Mouse (Mus musculus): ENCODE measurements at regions not wholly inside any gene's neighbourhood (a gene's known extent, or its start where the extent isn't known, plus 50 kb on each side); places are given as distances from the start of the nearest gene placed in this dataset.

- no peak for DNase-seq (ENCODE audit: low spot score in 2 of 2)
Observed at GRCm38 (mm10) chr2:12697209-12697608, 226.6 kb upstream of the Pter start.

DNA sequence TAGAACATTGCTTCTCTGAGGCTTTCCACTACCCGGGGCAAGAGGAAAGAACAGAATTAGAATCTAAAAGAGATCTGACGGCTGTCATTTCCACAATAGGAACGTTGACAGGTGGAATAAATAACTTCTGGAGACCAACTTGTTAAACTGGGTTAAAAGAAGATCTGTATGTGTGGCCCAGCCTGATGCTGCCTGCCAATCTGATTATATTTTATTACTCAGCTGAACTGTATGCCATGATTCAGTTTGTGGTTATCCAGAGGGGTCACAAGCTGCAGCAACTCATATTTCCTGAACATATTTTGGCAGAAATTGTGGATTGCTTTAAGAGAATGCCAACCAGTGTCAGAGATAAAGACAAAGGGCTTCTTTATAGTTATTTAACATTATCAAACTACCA is 224.5 kb upstream of the Pter start:
- no peak for DNase-seq (ENCODE audit: low spot score in 2 of 2)

DNA sequence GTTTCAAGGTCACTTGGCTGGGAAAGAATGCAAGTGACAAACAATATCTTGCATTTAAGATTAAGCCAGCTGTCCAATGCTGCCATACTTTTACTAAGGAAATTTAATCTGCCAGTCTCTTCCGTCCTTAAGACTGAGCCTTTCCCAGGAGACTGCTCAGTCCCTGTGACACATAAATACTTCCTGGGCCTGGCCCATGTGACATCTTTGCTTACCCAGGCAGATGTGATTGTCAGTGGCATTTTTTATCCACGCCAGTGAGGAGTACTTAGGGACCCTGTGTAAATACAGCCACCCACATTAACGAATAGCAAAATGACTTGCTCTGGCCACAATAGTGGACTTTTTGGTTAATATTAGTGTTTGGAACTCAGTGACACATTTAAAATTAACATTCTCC is 216.3 kb upstream of the Pter start:
- DNase-seq (ENCODE audit: low spot score in 2 of 2), result no peak

GRCm38 (mm10) chr2:12709156-12709923 is 214.5 kb upstream of the Pter start:
- DNase-seq (ENCODE audit: low spot score in 2 of 2), result peak; percentile 58 to 59

DNA sequence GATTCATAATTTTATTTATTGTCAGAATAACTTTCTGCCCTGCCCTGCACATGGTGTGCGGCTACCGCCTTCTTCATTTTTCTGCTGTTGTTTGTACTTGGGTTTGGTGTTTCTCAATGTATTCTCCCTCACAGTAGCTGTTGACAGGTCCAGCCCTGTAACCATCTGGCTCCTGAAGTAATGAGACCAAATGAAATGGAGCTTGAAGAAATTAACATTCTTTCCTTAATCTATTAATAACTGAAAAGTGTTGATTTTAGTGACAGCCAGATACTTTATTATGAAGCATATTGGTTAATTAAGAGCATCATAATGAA is 214.0 kb upstream of the Pter start:
- peak in 1 of 2 experiments; percentile 21 for DNase-seq (ENCODE audit: low spot score in 2 of 2)

DNA sequence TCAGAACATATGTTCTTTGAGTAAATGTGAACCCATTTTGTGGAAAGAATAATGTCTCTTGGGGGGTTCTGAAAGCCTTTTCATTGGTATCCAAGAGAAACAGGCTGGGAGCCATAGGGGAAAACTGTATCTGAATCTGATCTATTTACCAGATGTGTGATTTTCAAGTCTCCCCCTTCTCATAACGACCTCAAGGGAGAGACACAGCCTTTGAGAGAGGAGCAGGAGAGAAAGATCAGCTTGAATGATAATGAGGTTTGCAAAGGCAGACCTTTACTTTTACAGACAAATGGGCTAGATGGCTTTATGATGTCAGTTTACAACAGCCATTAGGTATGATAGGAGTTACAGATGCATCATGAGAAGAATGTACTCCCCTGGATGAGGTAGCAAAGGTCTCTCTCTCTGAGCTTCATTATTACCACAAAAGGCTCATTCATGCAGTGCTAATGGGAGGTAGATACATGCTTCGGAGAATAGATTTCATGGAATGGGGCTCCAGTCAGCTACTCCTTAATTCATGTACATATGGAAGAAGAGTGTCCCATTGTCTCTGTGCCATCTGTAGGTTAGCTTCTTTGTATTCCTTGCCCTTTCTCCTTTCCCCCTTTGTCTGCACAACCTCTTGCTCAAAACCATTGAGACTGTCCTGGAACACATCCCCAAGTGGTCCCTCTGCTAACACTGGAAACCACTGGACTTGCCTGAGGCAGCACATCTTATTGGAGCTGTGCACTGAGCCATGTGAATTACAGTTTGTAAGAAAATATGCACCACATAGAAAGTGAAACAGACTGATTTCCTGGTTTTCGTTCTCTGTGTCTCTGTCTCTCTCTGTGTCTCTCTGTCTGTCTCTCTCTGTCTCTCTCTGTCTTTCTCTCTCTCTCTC is 207.5 kb upstream of the Pter start:
- DNase-seq (ENCODE audit: low spot score in 2 of 2), result no peak

DNA sequence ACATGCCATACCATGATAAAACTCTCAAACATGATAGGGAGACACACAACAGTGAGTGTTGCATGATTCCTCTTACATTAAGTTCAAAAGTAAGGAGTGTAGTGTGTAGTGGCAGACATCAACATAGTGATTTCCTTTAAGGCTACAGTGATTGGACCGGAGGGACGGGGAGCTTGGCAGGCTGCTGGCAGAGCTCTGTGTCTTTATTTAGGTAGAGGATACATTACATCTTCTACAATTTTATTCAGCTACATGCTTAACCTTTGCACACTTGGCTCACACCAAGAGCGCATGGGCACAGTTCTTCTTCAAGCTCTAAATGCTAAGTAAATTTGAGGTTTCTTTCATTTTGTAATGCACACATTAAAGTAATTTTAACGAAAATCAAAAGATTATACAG is 194.6 kb upstream of the Pter start:
- no peak for DNase-seq (ENCODE audit: low spot score in 2 of 2)

GRCm38 (mm10) chr2:12737140-12737539 is 186.7 kb upstream of the Pter start:
- no peak for DNase-seq (ENCODE audit: low spot score in 2 of 2)

DNA sequence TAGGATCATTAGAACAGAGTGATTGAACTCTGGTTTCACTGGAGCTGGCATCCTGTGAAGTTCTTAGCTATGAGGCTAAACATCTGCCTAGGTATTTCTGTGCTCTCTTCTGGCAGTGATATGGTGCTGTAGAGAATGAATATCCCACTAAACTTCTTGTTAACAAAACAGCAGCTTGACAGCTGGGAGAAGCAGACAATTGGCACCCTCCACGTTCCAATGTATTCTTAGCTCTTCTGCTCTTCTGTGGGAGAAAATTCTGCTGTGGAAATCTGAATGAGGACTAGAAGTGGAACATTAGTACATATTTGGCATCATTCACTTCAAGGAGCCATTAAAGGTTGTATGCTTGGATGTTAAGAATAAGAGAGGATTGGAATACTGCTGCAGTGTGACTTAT is 177.0 kb upstream of the Pter start:
- peak; percentile 27 to 42 for DNase-seq (ENCODE audit: low spot score in 2 of 2)

- DNase-seq (ENCODE audit: low spot score in 2 of 2), result no peak
Observed at GRCm38 (mm10) chr2:12758816-12759215, 165.0 kb upstream of the Pter start.

DNA sequence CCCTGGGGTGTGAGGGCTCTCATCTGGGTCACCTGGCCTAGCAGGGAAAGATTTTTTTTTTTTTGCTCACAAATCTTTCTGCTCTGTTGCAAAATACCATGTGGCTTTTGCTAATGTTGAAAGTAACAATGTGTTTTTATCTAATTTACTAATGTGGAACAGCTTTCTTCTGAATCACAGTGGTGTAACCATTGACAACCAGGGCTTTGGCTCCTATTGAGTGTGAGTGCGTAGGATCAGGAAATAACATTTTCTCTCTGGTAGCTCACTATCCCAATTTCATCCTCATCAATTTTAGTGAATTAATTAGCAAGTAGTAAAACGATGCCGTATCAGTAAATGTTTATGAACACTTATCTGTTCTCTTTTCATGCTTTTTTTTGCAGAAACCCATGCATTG is 163.9 kb upstream of the Pter start:
- peak; percentile 34 to 40 for DNase-seq (ENCODE audit: low spot score in 2 of 2)

- DNase-seq (ENCODE audit: low spot score in 2 of 2), result no peak
Observed at GRCm38 (mm10) chr2:12761461-12761860, 162.4 kb upstream of the Pter start.

DNA sequence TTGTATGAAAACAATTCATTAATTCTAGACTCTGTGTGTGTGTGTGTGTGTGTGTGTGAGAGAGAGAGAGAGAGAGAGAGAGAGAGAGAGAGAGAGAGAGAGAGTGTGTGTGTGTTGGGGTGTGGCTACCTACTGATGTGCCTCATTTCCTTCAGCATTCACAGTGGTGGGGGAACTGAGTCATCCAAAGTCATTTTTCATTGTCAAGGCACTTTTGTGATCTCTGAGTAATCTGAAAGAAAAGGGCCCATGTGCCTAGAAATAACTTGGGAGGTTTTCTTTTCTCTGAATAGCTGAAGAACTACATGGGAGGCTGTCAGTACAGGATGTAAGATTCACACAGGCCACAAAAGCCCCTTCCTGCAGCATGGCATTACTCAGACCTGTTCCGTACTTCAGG is 159.3 kb upstream of the Pter start:
- DNase-seq (ENCODE audit: low spot score in 2 of 2), result no peak

GRCm38 (mm10) chr2:12765336-12765735 is 158.5 kb upstream of the Pter start:
- no peak for DNase-seq (ENCODE audit: low spot score in 2 of 2)

- DNase-seq (ENCODE audit: low spot score in 2 of 2), result peak; percentile 55 to 60
Observed at GRCm38 (mm10) chr2:12776866-12777265, 147.0 kb upstream of the Pter start.

DNA sequence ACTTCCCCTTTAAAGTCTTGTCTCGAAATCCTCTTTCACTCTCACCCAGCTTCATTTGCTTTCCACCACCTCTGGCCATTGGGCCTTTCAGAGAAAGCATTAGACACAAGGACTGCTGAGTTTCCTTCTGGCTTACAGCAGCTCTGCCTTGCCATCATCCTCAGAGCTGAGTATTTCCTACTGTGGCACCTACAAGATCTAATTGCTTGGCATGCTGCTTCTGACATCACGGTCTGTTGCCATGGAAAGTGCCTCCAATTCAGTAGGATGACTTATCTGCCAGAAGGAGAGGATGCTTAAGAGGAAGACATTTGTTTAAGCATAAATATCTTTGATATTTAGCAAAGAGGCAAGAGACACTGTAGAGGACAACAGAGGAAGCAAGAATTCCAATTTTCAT is 146.1 kb upstream of the Pter start:
- peak; percentile 30 to 34 for DNase-seq (ENCODE audit: low spot score in 2 of 2)

DNA sequence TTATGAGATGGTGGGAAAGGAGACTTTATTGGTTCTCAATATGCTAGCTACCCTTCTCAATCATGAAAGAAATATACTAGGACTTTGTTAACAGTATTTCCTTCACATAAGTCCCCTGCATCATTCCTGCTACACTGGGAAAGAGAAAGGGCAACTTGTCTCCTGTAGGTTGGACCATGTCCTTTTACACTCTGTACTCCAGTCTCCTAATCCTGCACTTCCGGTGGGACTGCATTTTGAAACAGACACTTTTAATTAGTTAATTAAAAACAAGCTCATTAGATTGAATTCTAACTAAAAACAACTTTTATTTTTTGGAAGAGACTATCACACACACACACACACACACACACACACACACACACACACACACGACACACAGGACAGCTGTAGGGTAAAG is 131.2 kb upstream of the Pter start:
- DNase-seq (ENCODE audit: low spot score in 2 of 2), result no peak

GRCm38 (mm10) chr2:12797615-12798169 is 126.1 kb upstream of the Pter start:
- DNase-seq (ENCODE audit: low spot score in 2 of 2), result peak in 1 of 2 experiments; percentile 42

DNA sequence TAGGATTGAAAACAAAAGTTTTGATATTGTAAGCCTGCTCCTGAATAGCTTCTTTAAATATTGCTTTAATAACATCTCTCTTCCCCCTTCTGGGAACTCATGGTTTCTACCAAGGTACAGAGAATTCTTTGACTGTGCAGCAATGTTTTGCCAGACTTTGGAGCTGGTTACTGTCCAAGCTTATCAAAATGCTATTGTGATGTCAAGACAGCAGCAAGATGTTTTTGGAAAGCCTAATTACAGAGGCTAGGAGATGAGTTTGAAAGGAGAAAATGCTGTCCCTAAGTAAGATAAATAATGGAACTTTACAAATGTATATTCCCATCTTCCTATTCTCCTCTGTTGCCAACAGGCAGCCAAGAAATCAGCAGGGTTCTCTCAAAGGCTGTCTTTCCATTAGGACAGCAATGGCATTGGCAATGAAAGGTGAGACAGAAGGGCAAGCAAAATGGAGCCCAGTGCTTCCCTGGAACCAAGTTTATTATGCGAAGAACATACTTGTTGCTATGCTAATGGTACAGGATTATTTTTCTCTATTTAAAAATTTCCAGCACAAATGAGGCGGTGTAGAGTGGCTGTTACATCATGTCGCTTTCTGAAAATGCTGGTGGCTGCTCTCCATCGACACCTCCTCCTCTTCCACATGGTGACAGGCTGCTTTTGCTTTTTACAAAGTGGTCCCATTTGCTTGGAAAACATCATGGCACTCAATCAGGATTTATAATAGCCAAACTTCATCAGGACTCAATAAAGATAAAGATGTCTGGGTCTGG is 124.5 kb upstream of the Pter start:
- DNase-seq (ENCODE audit: low spot score in 2 of 2), result peak; percentile 45 to 61

GRCm38 (mm10) chr2:12802667-12803066 is 121.2 kb upstream of the Pter start:
- DNase-seq (ENCODE audit: low spot score in 2 of 2), result no peak

DNA sequence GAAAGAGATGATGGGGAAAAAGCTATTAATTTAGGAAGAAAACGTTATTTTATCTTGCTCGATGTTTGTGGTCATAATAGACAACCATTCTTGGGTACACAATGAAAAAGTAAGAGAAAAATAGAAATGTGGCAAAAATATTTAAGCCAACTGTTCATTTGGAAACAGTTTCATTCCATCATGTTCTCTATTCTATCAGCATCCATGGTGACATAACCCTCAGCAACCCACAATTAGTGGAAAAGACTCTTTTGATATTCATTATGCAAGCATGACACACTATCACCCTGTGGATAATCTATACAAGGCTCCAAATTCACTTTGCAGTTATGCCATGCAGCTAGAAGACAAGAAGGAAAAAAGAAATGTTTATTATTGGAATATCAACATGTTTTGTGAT is 118.7 kb upstream of the Pter start:
- DNase-seq (ENCODE audit: low spot score in 2 of 2), result no peak

DNA sequence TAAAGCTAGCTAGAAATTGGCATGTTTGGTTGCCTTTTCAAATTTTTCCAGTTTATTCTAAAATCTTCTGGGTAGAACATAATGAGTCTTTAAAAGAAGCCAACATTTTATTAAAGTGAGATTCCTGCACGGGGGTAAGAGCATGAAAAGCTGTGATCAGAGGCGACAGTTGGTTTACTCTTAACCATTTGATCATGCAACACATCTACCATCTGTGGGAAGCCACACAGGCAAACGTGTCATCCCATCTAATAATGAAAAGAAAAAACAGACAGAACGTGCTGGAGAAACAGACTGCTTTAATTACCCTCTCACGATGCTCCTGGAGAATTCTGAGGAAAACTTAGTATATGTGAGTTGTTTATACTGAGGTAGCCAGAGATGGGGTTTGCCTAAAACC is 115.4 kb upstream of the Pter start:
- DNase-seq (ENCODE audit: low spot score in 2 of 2), result peak; percentile 52 to 56

Measured in layer of hippocampus, adult 8-10 months (tissue).